Mouse (Mus musculus) thymus, postnatal 10 days (tissue): ENCODE data around the gene Edrf1.

ENCODE experiments used
- DNase-seq, 2 experiments: peaks; one replicate each; pipeline ENCODE4 v3.0.0; 2021; ENCODE audit warnings: low spot score in 2 of 2

The Edrf1 gene

GRCm38 (mm10) chr7:133637361-133638305 is at the start of gene Edrf1:
Gene Edrf1 (plus strand): TSS chr7:133637543.
- peak; percentile 87 to 90 for DNase-seq

- no peak for DNase-seq
Measured at GRCm38 (mm10) chr7:133591750-133592149, 45.6 kb upstream of the Edrf1 start.

GRCm38 (mm10) chr7:133600558-133600957 is 36.8 kb upstream of the Edrf1 start:
- no peak for DNase-seq

- DNase-seq, result no peak
Measured at GRCm38 (mm10) chr7:133602058-133602457, 35.3 kb upstream of the Edrf1 start, which contains the start of gene Tex36. Gene Tex36 (minus strand): TSS chr7:133602158.

- no peak for DNase-seq
Measured at GRCm38 (mm10) chr7:133603156-133603555, 34.2 kb upstream of the Edrf1 start.

- no peak for DNase-seq
Measured at GRCm38 (mm10) chr7:133604427-133605081, 32.8 kb upstream of the Edrf1 start.

- no peak for DNase-seq
Measured at GRCm38 (mm10) chr7:133607331-133607730, 30.0 kb upstream of the Edrf1 start.

- DNase-seq, result no peak
Measured at GRCm38 (mm10) chr7:133607883-133608575, 29.3 kb upstream of the Edrf1 start.

- DNase-seq, result no peak
Measured at GRCm38 (mm10) chr7:133608631-133609340, 28.6 kb upstream of the Edrf1 start.

GRCm38 (mm10) chr7:133609585-133609984 is 27.8 kb upstream of the Edrf1 start:
- DNase-seq, result no peak

GRCm38 (mm10) chr7:133612981-133613380 is 24.4 kb upstream of the Edrf1 start:
- no peak for DNase-seq

GRCm38 (mm10) chr7:133620721-133621120 is 16.6 kb upstream of the Edrf1 start:
- DNase-seq, result no peak

- no peak for DNase-seq
Measured at GRCm38 (mm10) chr7:133623226-133623625, 14.1 kb upstream of the Edrf1 start.

GRCm38 (mm10) chr7:133627184-133627936 is 10.0 kb upstream of the Edrf1 start:
- no peak for DNase-seq

- DNase-seq, result no peak
Measured at GRCm38 (mm10) chr7:133630821-133631220, 6.5 kb upstream of the Edrf1 start.

- peak; percentile 14 to 43 for DNase-seq
Measured at GRCm38 (mm10) chr7:133632476-133632875, 4.9 kb upstream of the Edrf1 start.

- DNase-seq, result no peak
Measured at GRCm38 (mm10) chr7:133634932-133635650, 2.3 kb upstream of the Edrf1 start.

GRCm38 (mm10) chr7:133636738-133637352 is 498 bp upstream of the Edrf1 start:
- peak; percentile 82 to 89 for DNase-seq

GRCm38 (mm10) chr7:133638306-133638705 is 963 bp downstream of the Edrf1 start:
- no peak for DNase-seq

GRCm38 (mm10) chr7:133638821-133639220 is 1.5 kb downstream of the Edrf1 start:
- no peak for DNase-seq
